Mouse (Mus musculus) myocyte (in vitro differentiated cells): ENCODE measurements at regions not wholly inside any gene's neighbourhood (a gene's known extent, or its start where the extent isn't known, plus 50 kb on each side); places are given as distances from the start of the nearest gene placed in this dataset.

Experiments used
- H3K27me3 ChIP-seq: one replicate; pipeline ENCODE4 v1.6.1; 2011; ENCODE audit not compliant: control insufficient read depth, insufficient read depth, insufficient read length
- H3K36me3 ChIP-seq: one replicate; pipeline ENCODE4 v1.6.1; 2011; ENCODE audit not compliant: control insufficient read depth, insufficient read depth
- H3K4me2 ChIP-seq: one replicate; pipeline ENCODE4 v1.6.1; 2011; ENCODE audit warnings: low read depth, control low read depth
- H3K4me3 ChIP-seq: one replicate; pipeline ENCODE4 v1.5.1; 2011; ENCODE audit warnings: mild to moderate bottlenecking, control low read depth, moderate library complexity
- H3K79me2 ChIP-seq: one replicate; pipeline ENCODE4 v1.6.1; 2011; ENCODE audit not compliant: control insufficient read depth, insufficient read depth
- H3ac ChIP-seq: one replicate; pipeline ENCODE4 v1.6.1; 2011; ENCODE audit not compliant: control insufficient read depth, insufficient read length
- CEBPB ChIP-seq: IDR thresholded peaks from 2 replicates; pipeline ENCODE4 v1.6.1; 2011; ENCODE audit warnings: mild to moderate bottlenecking, moderate library complexity; ENCODE audit not compliant: poor library complexity, insufficient read depth, severe bottlenecking
- E2F4 ChIP-seq: IDR thresholded peaks from one replicate; pipeline ENCODE4 v1.6.1; 2011; ENCODE audit warnings: mild to moderate bottlenecking, control low read depth, moderate library complexity; ENCODE audit not compliant: insufficient read depth
- MAX ChIP-seq: IDR thresholded peaks from one replicate; pipeline ENCODE4 v1.6.1; 2011; ENCODE audit warnings: low read depth, mild to moderate bottlenecking, control low read depth
- MYOD1 ChIP-seq, 3 experiments: IDR thresholded peaks; one replicate each; pipeline ENCODE4 v1.6.1; 2011; ENCODE audit warnings: control low read depth in 2 of 3, low read depth in 2 of 3, mild to moderate bottlenecking in 2 of 3, moderate library complexity in 1 of 3; ENCODE audit not compliant: insufficient read length in 2 of 3, control insufficient read depth in 1 of 3
- MYOG ChIP-seq, 3 experiments: IDR thresholded peaks; one replicate each; pipeline ENCODE4 v1.6.1; 2011; ENCODE audit warnings: control low read depth in 2 of 3, low read depth in 2 of 3, mild to moderate bottlenecking in 2 of 3; ENCODE audit not compliant: insufficient read length in 2 of 3, control insufficient read depth in 1 of 3, insufficient read depth in 1 of 3
- POLR2A ChIP-seq: IDR thresholded peaks from one replicate; pipeline ENCODE4 v1.6.1; 2011; ENCODE audit warnings: low read depth, mild to moderate bottlenecking, control low read depth, moderate library complexity; ENCODE audit not compliant: insufficient read length
- POLR2AphosphoS2 ChIP-seq: IDR thresholded peaks from one replicate; pipeline ENCODE4 v1.6.1; 2011; ENCODE audit warnings: low read depth, control low read depth; ENCODE audit not compliant: insufficient read length
- REST ChIP-seq: IDR thresholded peaks from one replicate; pipeline ENCODE4 v1.6.1; 2011; ENCODE audit warnings: mild to moderate bottlenecking, control low read depth, moderate library complexity; ENCODE audit not compliant: insufficient read depth, insufficient read length
- SRF ChIP-seq: IDR thresholded peaks from one replicate; pipeline ENCODE4 v1.6.1; 2011; ENCODE audit warnings: low read depth; ENCODE audit not compliant: control insufficient read depth, insufficient read length
- TCF12 ChIP-seq: IDR thresholded peaks from one replicate; pipeline ENCODE4 v1.6.1; 2011; ENCODE audit warnings: mild to moderate bottlenecking, control low read depth; ENCODE audit not compliant: poor library complexity, insufficient read depth, severe bottlenecking
- TCF3 ChIP-seq: IDR thresholded peaks from one replicate; pipeline ENCODE4 v1.6.1; 2011; ENCODE audit warnings: low read depth, control low read depth; ENCODE audit not compliant: insufficient read length
- USF1 ChIP-seq: IDR thresholded peaks from one replicate; pipeline ENCODE4 v1.6.1; 2011; ENCODE audit warnings: low read depth, mild to moderate bottlenecking, control low read depth, moderate library complexity

DNA sequence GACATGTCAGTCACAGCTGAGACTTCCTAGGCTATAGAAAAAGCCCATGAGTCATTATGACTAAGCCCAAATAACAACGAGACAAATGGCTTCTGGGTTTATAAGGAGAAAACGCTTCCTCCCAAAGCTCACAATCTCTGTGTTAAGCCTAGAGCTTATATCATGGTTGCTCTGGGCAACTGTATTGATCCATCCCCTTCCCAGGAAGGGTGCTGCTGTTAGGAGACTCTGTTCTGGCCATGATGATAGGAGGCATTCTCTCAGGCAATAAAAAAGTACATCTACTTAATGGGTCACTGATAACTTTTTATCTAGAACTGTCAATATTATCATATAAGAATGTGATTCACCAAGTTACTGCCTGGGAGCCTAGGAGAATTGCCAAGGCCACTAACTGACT is 103.0 kb upstream of the Nphp3 start:
- Histone ChIP-seq H3ac (no peak overlapping the region), H3K4me2 (peak overlapping the region; percentile 44), H3K79me2 (no peaks in the 10 kb centered on the region), H3K36me3 (no peaks in the 10 kb centered on the region), H3K4me3 (no peak overlapping the region), H3K27me3 (no peaks in the 10 kb centered on the region)
- TF ChIP-seq E2F4 (no peak), MYOD1 (IDR thresholded peaks at IDR 0.05; ENCODE audit: control insufficient read depth in 1 of 3, insufficient read length in 2 of 3, low read depth in 2 of 3) (no peak), POLR2AphosphoS2 (no peak), MYOG (IDR thresholded peaks at IDR 0.05; ENCODE audit: control insufficient read depth in 1 of 3, insufficient read depth in 1 of 3, insufficient read length in 2 of 3, low read depth in 2 of 3) (no peak), TCF12 (no peak), CEBPB (no peak), REST (no peak), TCF3 (no peak), USF1 (no peak), SRF (no peak), MAX (no peak), POLR2A (no peak)

DNA sequence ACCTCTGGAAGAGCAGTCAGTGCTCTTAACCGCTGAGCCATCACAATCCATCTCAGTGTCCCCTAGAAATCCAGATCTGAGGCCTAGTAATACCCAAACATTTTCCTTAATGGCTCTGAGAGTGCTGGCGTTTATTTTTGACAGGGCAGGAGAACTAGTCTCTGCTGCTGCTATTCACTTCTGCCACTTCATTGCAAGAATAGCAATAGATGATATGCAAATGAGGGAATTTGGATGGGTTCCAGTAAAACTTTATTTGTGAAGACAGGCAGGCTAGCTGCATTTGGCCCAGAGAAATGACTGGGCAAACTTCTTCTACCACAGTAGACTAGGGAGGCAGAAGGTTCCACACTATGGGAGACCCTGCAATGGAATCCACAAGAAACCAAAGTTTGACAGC is 91.0 kb upstream of the Nphp3 start:
- H3K79me2 ChIP-seq: no peaks in the 10 kb centered on the region
- H3K27me3 ChIP-seq: no peaks in the 10 kb centered on the region
- no peak for TF ChIP-seq POLR2A
- TF ChIP-seq USF1: no peak

DNA sequence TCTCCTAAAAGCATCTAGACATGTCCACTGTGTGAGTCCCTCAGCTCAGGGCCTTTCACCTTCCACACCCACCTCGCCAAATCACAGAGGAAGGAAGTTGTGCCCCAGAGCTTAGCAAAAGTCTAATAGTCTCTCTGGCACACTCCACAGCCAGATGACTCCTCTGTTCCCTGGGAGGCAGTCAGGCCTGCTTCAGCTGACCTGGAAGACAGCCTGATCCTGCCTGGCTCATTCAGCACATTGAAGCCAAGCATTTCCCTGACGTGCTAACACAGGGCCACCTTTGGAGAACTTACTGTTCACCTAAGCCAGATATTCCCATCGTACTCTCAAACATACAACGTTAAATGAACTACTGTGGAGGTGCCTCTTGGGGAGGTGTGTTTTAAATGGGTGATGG is 87.2 kb upstream of the Nphp3 start:
- no peaks in the 10 kb centered on the region for H3K36me3 ChIP-seq
- TF ChIP-seq CEBPB: no peak
- no peak for TF ChIP-seq USF1
- no peak for TF ChIP-seq POLR2A
- TF ChIP-seq POLR2AphosphoS2: no peak
- TF ChIP-seq MYOG (IDR thresholded peaks at IDR 0.05; ENCODE audit: control insufficient read depth in 1 of 3, insufficient read depth in 1 of 3, insufficient read length in 2 of 3, low read depth in 2 of 3): no peak
- TF ChIP-seq MAX: no peak
- TF ChIP-seq SRF: no peak
- no peak for TF ChIP-seq TCF3
- TF ChIP-seq E2F4: no peak

More for the DNA sequence above, 91.0 kb upstream of the Nphp3 start:
- no peak overlapping the region for H3K4me3 ChIP-seq
- H3ac ChIP-seq: no peak overlapping the region
- no peaks in the 10 kb centered on the region for H3K36me3 ChIP-seq
- H3K4me2 ChIP-seq: no peak overlapping the region

DNA sequence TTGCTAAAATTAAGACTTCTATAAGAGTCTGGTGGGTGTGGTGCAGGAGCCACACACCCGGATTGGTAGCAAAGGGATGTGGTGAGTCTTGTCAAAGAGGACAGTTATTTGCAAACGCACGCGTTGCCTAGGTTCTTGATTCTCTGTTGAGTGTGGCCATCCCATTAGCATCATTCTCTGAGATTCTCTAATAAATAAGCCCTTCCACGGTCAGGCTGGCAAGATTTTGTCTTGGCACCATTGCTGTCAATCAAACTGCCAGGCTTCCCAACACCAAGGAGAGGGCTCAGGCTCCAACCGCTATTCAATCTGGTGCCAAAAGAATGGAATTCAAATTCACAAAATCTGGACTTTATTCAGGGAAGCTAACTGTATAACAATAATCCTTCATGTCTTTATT is 84.6 kb upstream of the Nphp3 start:
- no peaks in the 10 kb centered on the region for H3K79me2 ChIP-seq
- H3K36me3 ChIP-seq: no peaks in the 10 kb centered on the region
- H3K27me3 ChIP-seq: no peaks in the 10 kb centered on the region
- no peak overlapping the region for H3ac ChIP-seq
- no peak overlapping the region for H3K4me2 ChIP-seq
- H3K4me3 ChIP-seq: no peak overlapping the region
- no peak for TF ChIP-seq REST
- no peak for TF ChIP-seq E2F4
- no peak for TF ChIP-seq POLR2A
- TF ChIP-seq USF1: no peak
- TF ChIP-seq SRF: no peak

More for the DNA sequence above, 87.2 kb upstream of the Nphp3 start:
- H3ac ChIP-seq: no peak overlapping the region
- H3K79me2 ChIP-seq: no peaks in the 10 kb centered on the region
- no peak overlapping the region for H3K4me2 ChIP-seq
- no peak overlapping the region for H3K4me3 ChIP-seq
- H3K27me3 ChIP-seq: no peaks in the 10 kb centered on the region

DNA sequence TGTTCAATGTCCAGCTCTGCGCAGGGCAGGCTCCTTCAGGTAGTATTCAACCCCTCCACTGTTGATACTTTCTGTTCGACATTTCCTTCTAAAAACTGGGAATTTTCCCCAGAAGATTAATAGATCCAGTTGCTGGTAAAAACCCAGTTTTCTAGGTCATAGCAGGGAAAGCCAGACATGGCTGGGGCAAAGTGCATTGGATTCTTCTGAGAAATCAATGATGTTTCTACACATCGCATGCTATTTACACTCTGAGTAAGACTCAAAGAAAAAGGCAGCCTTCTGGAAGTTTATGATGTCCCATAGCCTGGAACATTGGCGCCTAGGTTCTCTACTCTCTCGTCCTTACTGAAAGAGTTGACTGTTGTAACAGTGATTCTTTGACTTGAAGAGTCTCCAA is 80.0 kb upstream of the Nphp3 start:
- no peak overlapping the region for H3K4me3 ChIP-seq
- no peak for TF ChIP-seq CEBPB
- no peak for TF ChIP-seq USF1
- no peak for TF ChIP-seq E2F4
- TF ChIP-seq SRF: no peak
- no peak for TF ChIP-seq REST
- TF ChIP-seq MAX: no peak
- TF ChIP-seq MYOG (IDR thresholded peaks at IDR 0.05; ENCODE audit: control insufficient read depth in 1 of 3, insufficient read depth in 1 of 3, insufficient read length in 2 of 3, low read depth in 2 of 3): no peak
- TF ChIP-seq POLR2AphosphoS2: no peak
- no peak overlapping the region for H3ac ChIP-seq
- H3K79me2 ChIP-seq: no peaks in the 10 kb centered on the region
- no peaks in the 10 kb centered on the region for H3K36me3 ChIP-seq
- no peaks in the 10 kb centered on the region for H3K27me3 ChIP-seq
- no peak overlapping the region for H3K4me2 ChIP-seq

DNA sequence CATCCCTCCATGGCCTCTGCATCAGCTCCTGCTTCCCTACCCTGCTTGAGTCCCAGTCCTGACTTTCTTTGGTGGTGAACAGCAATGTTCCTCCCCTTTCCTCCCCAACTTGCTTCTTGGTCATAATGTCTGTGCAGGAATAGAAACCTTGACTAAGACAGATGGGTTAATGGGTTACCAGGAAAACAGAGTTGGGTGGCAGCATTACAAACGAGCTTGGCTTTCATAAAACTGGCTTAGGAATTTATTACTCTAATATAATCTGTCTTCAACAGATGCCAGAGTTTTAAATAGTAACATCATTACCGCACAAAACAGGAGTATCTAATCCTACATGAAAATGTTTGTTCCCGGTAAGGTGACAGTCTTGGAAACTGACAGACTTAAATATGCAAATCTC is 77.7 kb upstream of the Nphp3 start:
- H3K4me2 ChIP-seq: no peak overlapping the region
- H3K4me3 ChIP-seq: no peak overlapping the region
- no peaks in the 10 kb centered on the region for H3K79me2 ChIP-seq
- H3K36me3 ChIP-seq: no peaks in the 10 kb centered on the region
- TF ChIP-seq E2F4 (no peak), MYOG (IDR thresholded peaks at IDR 0.05; ENCODE audit: control insufficient read depth in 1 of 3, insufficient read depth in 1 of 3, insufficient read length in 2 of 3, low read depth in 2 of 3) (no peak), REST (no peak), TCF12 (no peak), SRF (no peak), POLR2A (no peak), MAX (no peak), TCF3 (no peak), CEBPB (no peak), MYOD1 (IDR thresholded peaks at IDR 0.05; ENCODE audit: control insufficient read depth in 1 of 3, insufficient read length in 2 of 3, low read depth in 2 of 3) (no peak), POLR2AphosphoS2 (no peak), USF1 (no peak)
- no peak overlapping the region for H3ac ChIP-seq
- H3K27me3 ChIP-seq: no peaks in the 10 kb centered on the region
